Mouse (Mus musculus): ENCODE measurements around the gene Gm38431. TPM values are rescaled to one million over a fixed set of nuclear protein-coding genes. Genes with fewer than 3 reads are reported as not detected.
"Not testable (repeated sequence)": the region's sequence is repeated elsewhere in the genome, so short reads cannot be mapped to it uniquely, and the experiment has no call there.

Gm38431 gene
- polyA plus RNA-seq, 1 experiment from 2014 or later = 2.2 TPM

DNA sequence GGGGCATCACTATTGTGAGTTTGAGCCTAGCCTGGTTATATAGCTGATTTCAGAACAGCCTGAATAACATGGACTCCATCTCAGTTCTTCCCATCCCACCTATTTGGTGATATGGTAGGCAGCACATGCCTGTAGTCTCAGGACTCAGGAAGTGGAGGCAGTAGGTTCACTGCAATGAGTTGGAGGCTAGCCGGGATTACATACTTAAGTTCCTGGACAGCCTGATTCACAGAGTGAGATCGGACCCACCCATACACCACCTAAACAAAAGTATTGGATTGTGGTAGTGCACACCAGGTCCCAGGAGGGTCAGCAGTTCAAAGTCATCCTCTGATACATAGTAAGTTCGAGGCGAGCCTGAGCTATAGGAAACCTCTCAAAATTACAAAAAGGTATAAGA, 19.2 kb downstream of the Gm38431 start:
- H3K4me1 ChIP-seq = peaks cover 18% of the 10 kb centered on the region
- H3K9ac ChIP-seq = peak overlapping the region; percentile 89
- H3K9me3 ChIP-seq (replicated peaks) = no peaks in the 10 kb centered on the region
- ATAC-seq (replicated peaks; ENCODE audit: low FRiP score) = 0 out of 2 replicates have a peak, but pooled peaks have one; percentile 7
- peaks cover 69% of the 10 kb centered on the region for H3K36me3 ChIP-seq
- H3K4me3 ChIP-seq (replicated peaks) = peak overlapping the region; percentile 95
- H3K27ac ChIP-seq = peak overlapping the region; percentile 80
- H3K27me3 ChIP-seq = no peaks in the 10 kb centered on the region
- H3K4me2 ChIP-seq = peak overlapping the region; percentile 87
- WGBS = 12% methylated on average over 4 of the region's 4 CpGs

DNA sequence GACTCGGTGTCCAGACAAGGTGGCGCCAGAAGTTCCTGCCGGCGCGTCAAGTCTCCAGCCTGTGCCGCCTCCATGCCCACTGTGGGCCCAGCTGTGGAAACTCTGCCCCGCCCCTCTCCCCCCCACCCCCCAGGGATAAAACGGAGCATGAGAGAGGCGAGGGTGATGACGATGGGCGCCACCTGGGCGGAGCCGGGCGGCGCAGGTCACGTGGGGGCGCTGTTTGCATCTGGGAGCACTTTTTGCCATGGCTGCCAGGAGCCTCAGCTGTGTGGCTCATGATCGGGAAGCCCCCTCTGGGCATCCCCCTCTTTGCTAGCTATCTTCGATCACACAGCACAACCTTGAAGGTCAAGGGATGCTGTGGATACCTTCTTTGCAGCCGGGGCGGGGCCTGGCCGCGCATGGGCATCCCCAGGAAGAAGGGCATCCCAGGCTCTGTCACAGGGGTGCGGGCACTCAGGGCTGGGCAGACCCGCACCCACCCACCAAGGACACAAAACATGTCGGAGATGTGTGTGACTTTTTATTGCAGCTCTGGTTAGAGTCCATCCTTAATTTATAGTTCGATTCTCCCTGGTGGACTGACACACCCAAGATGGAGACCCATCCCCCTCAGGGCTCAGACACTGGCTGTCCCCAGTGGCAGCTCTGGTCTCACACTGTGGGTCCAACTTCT, 24.7 kb downstream of the Gm38431 start, which contains the start of gene Zglp1:
Gene Zglp1, minus strand, starts transcription at position 88 of the 679 bp plus-strand sequence.
- H3K4me3 ChIP-seq (replicated peaks) = no peak within 1 kb of the TSS
- H3K27ac ChIP-seq = no peak within 1 kb of the TSS
- no peak within 1 kb of the TSS for H3K4me2 ChIP-seq
- no peak within 1 kb of the TSS for H3K9ac ChIP-seq
- H3K9me3 ChIP-seq (replicated peaks) = no peaks in the 10 kb centered on the region
- H3K27me3 ChIP-seq = no peaks in the 10 kb centered on the region
- 87% methylated on average over 27 of the region's 27 CpGs for WGBS
- H3K36me3 ChIP-seq = peaks cover 67% of the 10 kb centered on the region
- no peak for ATAC-seq (replicated peaks; ENCODE audit: low FRiP score)
- H3K4me1 ChIP-seq = peaks cover 5% of the 10 kb centered on the region; the same call in 1 of the 2 replicates

DNA sequence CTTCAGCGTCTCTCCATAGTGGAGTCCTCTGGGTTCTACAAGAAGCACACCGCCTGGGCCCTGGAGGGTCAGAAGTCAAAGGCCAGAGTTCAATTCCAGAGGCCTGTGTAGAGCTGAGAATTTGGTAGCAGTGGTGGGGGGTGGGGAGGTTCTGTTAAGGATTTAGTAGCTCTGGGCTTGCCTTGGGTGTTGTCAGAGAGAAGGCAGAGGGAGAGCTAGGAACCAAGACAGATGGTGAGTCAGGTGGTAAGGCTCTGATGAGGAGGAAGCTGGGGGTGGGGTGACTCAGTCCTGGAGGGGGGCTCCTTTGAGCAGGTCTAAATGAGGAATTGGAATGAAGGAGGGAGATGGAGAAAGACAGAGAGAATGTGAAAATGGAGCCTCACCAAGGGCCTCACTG, 28.9 kb downstream of the Gm38431 start:
- H3K4me3 ChIP-seq (replicated peaks) = no peak overlapping the region
- no peak overlapping the region for H3K27ac ChIP-seq
- no peak overlapping the region for H3K9ac ChIP-seq
- H3K4me2 ChIP-seq = no peak overlapping the region
- H3K27me3 ChIP-seq = no peaks in the 10 kb centered on the region
- H3K4me1 ChIP-seq = no peaks in the 10 kb centered on the region
- 88% methylated on average over 2 of the region's 2 CpGs for WGBS
- H3K9me3 ChIP-seq (replicated peaks) = no peaks in the 10 kb centered on the region
- no peak for ATAC-seq (replicated peaks; ENCODE audit: low FRiP score)
- H3K36me3 ChIP-seq = peaks cover 36% of the 10 kb centered on the region

DNA sequence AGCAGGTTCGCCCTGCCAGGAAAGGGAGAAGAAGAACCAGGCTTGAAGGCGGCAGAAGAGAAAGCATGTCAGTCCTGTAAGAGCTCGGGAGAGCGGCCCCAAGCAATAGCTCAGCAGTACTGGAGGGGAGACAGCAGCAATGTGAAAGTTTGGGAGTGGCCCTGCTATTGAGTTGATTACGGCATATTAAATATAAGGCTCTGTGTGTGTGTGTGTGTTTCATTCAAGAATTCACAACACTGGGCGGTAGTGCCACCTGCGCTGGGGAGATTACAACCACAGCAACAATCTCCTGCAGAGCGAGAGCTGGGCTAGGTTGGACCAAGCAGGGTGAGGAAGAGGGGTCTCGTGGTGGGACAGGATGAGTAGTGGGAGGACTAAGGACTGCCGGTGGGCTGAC, 40.2 kb downstream of the Gm38431 start:
- no peak overlapping the region for H3K27ac ChIP-seq
- no peak for ATAC-seq (replicated peaks; ENCODE audit: low FRiP score)
- no peaks in the 10 kb centered on the region for H3K4me1 ChIP-seq
- 67% methylated on average over 10 of the region's 10 CpGs for WGBS
- no peak overlapping the region for H3K4me2 ChIP-seq
- H3K27me3 ChIP-seq = no peaks in the 10 kb centered on the region; the same call in 1 of the 2 replicates
- H3K4me3 ChIP-seq (replicated peaks) = no peak overlapping the region
- no peaks in the 10 kb centered on the region for H3K36me3 ChIP-seq
- no peaks in the 10 kb centered on the region for H3K9me3 ChIP-seq (replicated peaks)
- H3K9ac ChIP-seq = no peak overlapping the region

DNA sequence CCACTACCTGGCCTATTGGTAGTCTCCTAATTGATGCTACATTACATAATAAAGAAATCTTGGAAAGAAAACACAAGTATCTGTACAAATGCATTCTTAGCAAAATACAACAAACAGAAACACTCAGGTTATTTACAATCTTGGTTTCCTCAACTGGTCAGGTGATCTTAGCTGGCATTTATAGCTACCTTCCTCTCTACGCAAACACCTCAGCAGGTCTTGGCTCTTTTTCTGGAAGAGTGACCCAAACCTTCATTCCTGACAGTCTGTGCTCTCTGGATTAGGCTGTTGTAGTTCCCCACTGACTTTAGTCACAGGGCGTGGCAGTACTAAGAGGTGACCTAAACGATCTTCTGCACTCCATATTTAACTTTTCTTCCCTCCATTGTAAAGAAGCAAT, 46.6 kb downstream of the Gm38431 start:
- Histone ChIP-seq H3K27me3 (peaks cover 3% of the 10 kb centered on the region), H3K27ac (no peak overlapping the region), H3K9ac (no peak overlapping the region), H3K9me3 (replicated peaks) (no peaks in the 10 kb centered on the region), H3K4me1 (peaks cover 10% of the 10 kb centered on the region; the same call in 1 of the 2 replicates), H3K36me3 (no peaks in the 10 kb centered on the region), H3K4me2 (no peak overlapping the region), H3K4me3 (replicated peaks) (no peak overlapping the region)
- no peak for ATAC-seq (replicated peaks; ENCODE audit: low FRiP score)
- WGBS = 81% methylated on average over 3 of the region's 3 CpGs

DNA sequence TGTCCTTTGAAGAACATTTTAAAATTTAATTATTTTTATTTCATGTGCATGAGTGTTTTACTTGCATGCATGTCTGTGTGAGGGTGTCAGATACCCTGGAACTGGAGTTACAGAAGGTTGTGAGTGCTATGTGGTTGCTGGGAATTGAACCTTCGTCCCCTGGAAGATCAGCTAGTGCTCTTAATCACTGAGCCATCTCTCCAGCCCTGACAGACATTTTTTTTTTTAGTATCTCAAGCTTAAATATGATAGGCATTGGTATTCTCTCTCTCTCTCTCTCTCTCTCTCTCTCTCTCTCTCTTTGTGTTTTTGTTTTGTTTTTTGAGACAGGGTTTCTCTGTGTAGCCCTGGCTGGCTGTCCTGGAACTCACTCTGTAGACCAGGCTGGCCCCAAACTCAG, 47.0 kb downstream of the Gm38431 start:
- 61% methylated on average over 1 of the region's 1 CpGs for WGBS
- H3K4me1 ChIP-seq = peaks cover 11% of the 10 kb centered on the region; the same call in 1 of the 2 replicates

DNA sequence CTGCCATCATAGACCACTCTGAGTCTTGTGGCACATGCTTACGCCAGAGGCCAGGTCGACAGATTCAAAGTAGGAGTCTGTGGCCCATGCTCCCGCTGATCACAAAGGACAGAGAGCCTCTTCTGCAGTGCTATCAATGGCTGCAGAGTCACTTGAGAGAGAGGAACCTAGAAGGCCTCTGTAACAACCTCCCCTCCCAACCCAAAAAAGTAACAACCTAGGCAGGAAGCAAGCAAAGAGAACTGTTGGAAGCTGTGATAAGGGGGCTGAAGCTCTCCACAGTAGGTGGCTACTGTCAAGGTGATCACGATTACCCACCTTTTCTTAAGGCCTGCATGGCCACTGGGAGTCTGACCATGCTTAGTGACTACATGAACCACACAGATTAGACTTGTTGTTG, 48.2 kb downstream of the Gm38431 start:
- no peaks in the 10 kb centered on the region for H3K36me3 ChIP-seq
- peaks cover 19% of the 10 kb centered on the region for H3K27me3 ChIP-seq
- no peak overlapping the region for H3K4me3 ChIP-seq (replicated peaks)
- no peaks in the 10 kb centered on the region for H3K9me3 ChIP-seq (replicated peaks)
- H3K9ac ChIP-seq = no peak overlapping the region
- H3K4me2 ChIP-seq = no peak overlapping the region
- H3K27ac ChIP-seq = no peak overlapping the region
- peaks cover 13% of the 10 kb centered on the region; the same call in 1 of the 2 replicates for H3K4me1 ChIP-seq
- ATAC-seq (replicated peaks; ENCODE audit: low FRiP score) = no peak
- WGBS = 85% methylated on average over 4 of the region's 4 CpGs

More for the DNA sequence above, 47.0 kb downstream of the Gm38431 start:
- not testable (repeated sequence) for H3K9me3 ChIP-seq (replicated peaks); H3K27ac ChIP-seq; H3K4me2 ChIP-seq; ATAC-seq (replicated peaks; ENCODE audit: low FRiP score); H3K9ac ChIP-seq; H3K4me3 ChIP-seq (replicated peaks); H3K36me3 ChIP-seq; H3K27me3 ChIP-seq

DNA sequence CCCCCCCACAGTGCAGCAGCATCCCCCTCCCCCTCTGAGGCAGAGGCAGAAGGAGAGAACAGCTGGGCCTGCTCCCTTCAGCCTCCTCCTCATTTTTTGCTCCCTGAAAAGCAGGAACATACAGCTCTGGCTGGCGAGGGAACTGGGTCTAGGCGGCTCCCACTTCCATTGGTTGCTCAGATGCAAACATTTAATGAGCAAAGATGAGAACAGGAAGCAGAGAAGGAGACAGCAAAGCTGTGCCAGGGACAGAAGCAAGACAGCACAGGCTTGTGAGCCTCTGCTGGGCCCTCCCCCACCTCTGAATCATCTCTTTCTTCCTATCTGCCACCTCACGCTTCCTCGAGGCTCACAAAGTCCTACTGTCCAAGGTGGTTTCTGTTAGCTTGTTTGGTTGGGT, 50.5 kb downstream of the Gm38431 start:
- no peaks in the 10 kb centered on the region for H3K9me3 ChIP-seq (replicated peaks)
- no peaks in the 10 kb centered on the region for H3K36me3 ChIP-seq
- 41% methylated on average over 4 of the region's 4 CpGs for WGBS
- no peak for ATAC-seq (replicated peaks; ENCODE audit: low FRiP score)
- H3K4me3 ChIP-seq (replicated peaks) = no peak overlapping the region
- peaks cover 35% of the 10 kb centered on the region for H3K4me1 ChIP-seq
- peaks cover 42% of the 10 kb centered on the region for H3K27me3 ChIP-seq
- no peak overlapping the region for H3K9ac ChIP-seq
- H3K27ac ChIP-seq = no peak overlapping the region
- H3K4me2 ChIP-seq = no peak overlapping the region

DNA sequence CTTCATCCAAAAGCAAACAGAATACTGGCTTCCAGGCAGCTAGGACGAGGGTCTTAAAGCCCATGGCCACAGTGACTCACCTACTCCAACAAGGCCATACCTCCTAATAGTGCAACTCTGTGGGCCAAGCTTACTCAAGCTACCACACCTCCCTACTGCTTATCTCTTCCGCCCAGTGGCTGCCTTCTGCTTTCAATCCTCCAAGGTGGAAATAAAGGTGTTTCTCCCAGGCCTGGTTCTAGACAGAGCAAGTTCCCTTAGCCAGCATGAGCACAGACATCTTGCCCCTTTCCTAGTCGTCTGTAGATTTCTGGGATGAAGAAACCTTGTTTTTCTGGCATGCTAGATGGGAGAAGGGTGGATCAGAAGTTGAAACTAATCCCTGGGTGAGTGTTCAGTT, 52.0 kb downstream of the Gm38431 start:
- ATAC-seq (replicated peaks; ENCODE audit: low FRiP score) = no peak
- WGBS = 75% methylated on average over 3 of the region's 3 CpGs
- peaks cover 49% of the 10 kb centered on the region for H3K4me1 ChIP-seq
- no peak overlapping the region for H3K4me3 ChIP-seq (replicated peaks)
- no peaks in the 10 kb centered on the region for H3K36me3 ChIP-seq
- H3K9me3 ChIP-seq (replicated peaks) = no peaks in the 10 kb centered on the region
- H3K9ac ChIP-seq = no peak overlapping the region
- H3K27me3 ChIP-seq = peaks cover 57% of the 10 kb centered on the region
- H3K27ac ChIP-seq = no peak overlapping the region
- no peak overlapping the region for H3K4me2 ChIP-seq

DNA sequence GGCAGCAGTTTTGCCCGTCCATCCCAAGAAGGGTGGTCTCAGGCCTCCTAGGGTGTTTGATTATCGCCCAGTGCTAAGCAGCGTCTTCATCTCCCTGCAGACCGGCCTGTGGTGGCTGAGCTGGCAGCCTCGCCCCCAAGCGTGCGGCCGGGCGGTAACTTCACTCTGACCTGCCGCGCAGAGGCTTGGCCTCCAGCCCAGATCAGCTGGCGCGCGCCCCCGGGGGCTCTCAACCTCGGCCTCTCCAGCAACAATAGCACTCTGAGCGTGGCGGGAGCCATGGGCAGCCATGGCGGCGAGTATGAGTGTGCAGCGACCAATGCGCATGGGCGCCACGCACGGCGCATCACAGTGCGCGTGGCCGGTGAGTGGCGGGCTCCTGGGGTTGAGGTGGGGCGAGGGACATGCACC, 54.3 kb downstream of the Gm38431 start:
- Histone ChIP-seq H3K4me1 (peaks cover 66% of the 10 kb centered on the region), H3K27ac (no peak overlapping the region), H3K27me3 (peaks cover 79% of the 10 kb centered on the region), H3K36me3 (no peaks in the 10 kb centered on the region), H3K4me3 (replicated peaks) (peak overlapping the region; percentile 44), H3K4me2 (peak overlapping the region; percentile 72), H3K9me3 (replicated peaks) (no peaks in the 10 kb centered on the region), H3K9ac (0 out of 2 replicates have a peak overlapping the region, but pooled peaks have one; percentile 21)
- WGBS = 1% methylated on average over 31 of the region's 31 CpGs
- no peak; the same call in 1 of the 2 replicates for ATAC-seq (replicated peaks; ENCODE audit: low FRiP score)

DNA sequence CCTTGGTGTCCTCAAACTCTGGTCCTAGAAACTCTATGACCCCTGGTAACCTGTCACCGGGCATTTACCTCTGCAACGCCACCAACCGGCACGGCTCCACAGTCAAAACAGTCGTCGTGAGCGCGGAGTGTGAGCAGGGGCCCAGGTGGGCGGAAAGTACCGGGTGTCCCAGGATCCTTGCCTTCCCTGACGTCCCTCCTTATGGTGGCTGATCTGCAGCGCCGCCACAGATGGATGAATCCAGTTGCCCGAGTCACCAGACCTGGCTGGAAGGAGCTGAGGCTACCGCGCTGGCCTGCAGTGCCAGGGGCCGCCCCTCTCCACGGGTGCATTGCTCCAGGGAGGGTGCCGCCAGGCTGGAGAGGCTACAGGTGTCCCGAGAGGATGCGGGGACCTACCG, 55.1 kb downstream of the Gm38431 start:
- Histone ChIP-seq H3K4me1 (peaks cover 74% of the 10 kb centered on the region), H3K9me3 (replicated peaks) (no peaks in the 10 kb centered on the region), H3K4me3 (replicated peaks) (peak overlapping the region; percentile 44), H3K4me2 (peak overlapping the region; percentile 72), H3K9ac (no peak overlapping the region), H3K27me3 (peaks cover 87% of the 10 kb centered on the region), H3K36me3 (no peaks in the 10 kb centered on the region), H3K27ac (no peak overlapping the region)
- no peak for ATAC-seq (replicated peaks; ENCODE audit: low FRiP score)
- 2% methylated on average over 22 of the region's 22 CpGs for WGBS

DNA sequence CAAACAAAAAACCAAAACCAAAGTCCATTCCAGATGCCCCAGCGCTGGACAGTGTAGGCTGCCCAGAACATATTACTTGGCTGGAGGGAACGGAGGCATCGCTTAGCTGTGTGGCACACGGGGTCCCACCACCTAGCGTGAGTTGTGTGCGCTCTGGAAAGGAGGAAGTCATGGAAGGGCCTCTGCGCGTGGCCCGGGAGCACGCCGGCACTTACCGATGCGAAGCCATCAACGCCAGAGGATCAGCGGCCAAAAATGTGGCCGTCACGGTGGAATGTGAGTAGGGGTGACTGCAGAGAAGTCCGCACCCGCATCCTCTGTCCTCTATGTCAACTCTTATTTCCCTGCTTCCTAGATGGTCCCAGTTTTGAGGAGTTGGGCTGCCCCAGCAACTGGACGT, 55.6 kb downstream of the Gm38431 start:
- Histone ChIP-seq H3K36me3 (no peaks in the 10 kb centered on the region), H3K27me3 (peaks cover 89% of the 10 kb centered on the region), H3K4me2 (peak overlapping the region; percentile 72; the same call in 1 of the 2 replicates), H3K4me3 (replicated peaks) (peak overlapping the region; percentile 44; the same call in 1 of the 2 replicates), H3K4me1 (peaks cover 77% of the 10 kb centered on the region), H3K9ac (no peak overlapping the region), H3K9me3 (replicated peaks) (no peaks in the 10 kb centered on the region), H3K27ac (no peak overlapping the region)
- ATAC-seq (replicated peaks; ENCODE audit: low FRiP score) = no peak
- WGBS = 6% methylated on average over 20 of the region's 20 CpGs

All from kidney, embryonic 15.5 days (tissue).